ENCODE assay signal across 7 mouse cellular contexts in the genomic region with DNA sequence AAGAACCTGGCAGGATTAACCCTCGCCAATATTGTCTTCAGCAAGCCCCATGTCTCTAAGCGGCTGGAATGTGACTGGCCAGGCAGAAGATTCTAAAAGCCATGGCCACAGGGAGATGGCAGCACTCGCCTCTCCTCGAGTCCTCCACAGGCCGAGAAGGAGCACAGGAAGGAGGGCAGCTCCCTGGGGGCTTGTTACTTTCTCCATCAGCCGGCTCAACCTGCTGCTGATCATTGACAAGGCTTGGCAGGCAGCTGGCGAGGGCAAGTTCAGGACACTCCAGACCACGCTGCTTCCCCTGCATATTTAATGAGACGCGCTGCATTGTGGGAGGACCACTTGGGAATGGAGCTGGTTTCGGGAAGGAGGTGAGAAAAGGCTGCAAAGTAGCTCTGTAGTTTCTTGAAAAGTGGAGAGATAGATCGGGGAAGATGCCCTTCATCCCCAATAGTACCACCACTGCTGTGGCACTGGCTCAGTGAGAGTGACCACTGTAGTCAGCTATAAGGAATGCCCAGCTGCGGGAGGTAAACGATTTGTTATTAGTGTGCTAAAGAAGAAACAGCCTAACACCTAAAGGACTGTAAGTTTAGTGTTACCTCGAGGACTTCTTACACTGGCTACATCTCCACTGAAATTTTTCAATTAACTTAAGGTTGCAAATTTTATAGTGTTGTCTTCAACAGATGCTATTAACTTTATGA.
DNase-seq lines count a peak whose midpoint lies in the region; ATAC-seq lines count a peak whose summit lies in the region.

No protein-coding gene starts in this region.

- DNase-seq in cerebellum, adult 18-20 months, result peak; percentile 17 to 23
- peak; percentile 7 for DNase-seq in fibroblast of lung, adult 2 months (ENCODE audit: low read depth)
- peak; percentile 76 for DNase-seq in neural tube, embryonic 10.5 days (ENCODE audit: extremely low spot score, low spot score)
- DNase-seq in yolk sac, embryonic 10.5 days (ENCODE audit: low spot score), result peak; percentile 43

- ATAC-seq in heart, embryonic 12.5 days (ENCODE audit: insufficient number of reproducible peaks, low FRiP score), result peak; percentile 53; the same call in 1 of the 2 replicates
- peak; percentile 83; the same call in 1 of the 2 replicates for ATAC-seq in kidney, embryonic 14.5 days (ENCODE audit: low FRiP score, low TSS enrichment)
- no peak for ATAC-seq in limb, embryonic 15.5 days (ENCODE audit: insufficient number of reproducible peaks, low FRiP score, low TSS enrichment, low read depth)

- no peaks in the 10 kb centered on the region for H3K9me3 ChIP-seq in heart, embryonic 12.5 days (replicated peaks)
- H3K9me3 ChIP-seq in kidney, embryonic 14.5 days (ENCODE audit: control insufficient read depth, low read length), result no peaks in the 10 kb centered on the region
- no peaks in the 10 kb centered on the region for H3K9me3 ChIP-seq in limb, embryonic 15.5 days

- WGBS in heart, embryonic 12.5 days, result 13% methylated on average over 15 of the region's 15 CpGs
- 2% methylated on average over 15 of the region's 15 CpGs for WGBS in kidney, embryonic 14.5 days
- WGBS in limb, embryonic 15.5 days, result 10% methylated on average over 15 of the region's 15 CpGs

- H3K4me1 ChIP-seq in heart, embryonic 12.5 days (replicated peaks), result peaks cover 25% of the 10 kb centered on the region
- peaks cover 14% of the 10 kb centered on the region for H3K4me1 ChIP-seq in kidney, embryonic 14.5 days (ENCODE audit: control insufficient read depth, insufficient read depth, low read length)
- peaks cover 9% of the 10 kb centered on the region for H3K4me1 ChIP-seq in limb, embryonic 15.5 days

- no peaks in the 10 kb centered on the region for H3K27me3 ChIP-seq in heart, embryonic 12.5 days (replicated peaks)
- H3K27me3 ChIP-seq in kidney, embryonic 14.5 days (ENCODE audit: control insufficient read depth, insufficient read depth, low read length), result no peaks in the 10 kb centered on the region
- no peaks in the 10 kb centered on the region for H3K27me3 ChIP-seq in limb, embryonic 15.5 days

- peaks cover 6% of the 10 kb centered on the region; the same call in 1 of the 2 replicates for H3K36me3 ChIP-seq in heart, embryonic 12.5 days
- H3K36me3 ChIP-seq in kidney, embryonic 14.5 days (ENCODE audit: control insufficient read depth, insufficient read depth, low read length), result no peaks in the 10 kb centered on the region
- H3K36me3 ChIP-seq in limb, embryonic 15.5 days, result 0 out of 2 replicates have a peak, but pooled peaks cover 3% of the 10 kb centered on the region

- peak overlapping the region; percentile 61 for H3K9ac ChIP-seq in heart, embryonic 12.5 days
- peak overlapping the region; percentile 32; the same call in 1 of the 2 replicates for H3K9ac ChIP-seq in kidney, embryonic 14.5 days (ENCODE audit: low read depth, low read length)
- H3K9ac ChIP-seq in limb, embryonic 15.5 days, result no peak overlapping the region

- peak overlapping the region; percentile 62 for H3K4me2 ChIP-seq in heart, embryonic 12.5 days
- peak overlapping the region; percentile 41 for H3K4me2 ChIP-seq in kidney, embryonic 14.5 days (replicated peaks; ENCODE audit: low read depth, low read length)
- peak overlapping the region; percentile 50 for H3K4me2 ChIP-seq in limb, embryonic 15.5 days

- peak overlapping the region; percentile 33 for H3K4me3 ChIP-seq in heart, embryonic 12.5 days
- H3K4me3 ChIP-seq in kidney, embryonic 14.5 days (ENCODE audit: low read length), result peak overlapping the region; percentile 31
- H3K4me3 ChIP-seq in limb, embryonic 15.5 days, result peak overlapping the region; percentile 24

- H3K27ac ChIP-seq in heart, embryonic 12.5 days (ENCODE audit: poor library complexity, severe bottlenecking), result peak overlapping the region; percentile 50
- H3K27ac ChIP-seq in kidney, embryonic 14.5 days (ENCODE audit: low read depth, low read length), result no peak overlapping the region
- H3K27ac ChIP-seq in limb, embryonic 15.5 days, result no peak overlapping the region

Comparison
In these comparisons a context has a peak if more than half of its experiments do, and no peak if none do; other contexts are left out.
1. DNase-seq: peak in every context shown above with its lines; median percentile 76 in neural tube, embryonic 10.5 days; 43 in yolk sac, embryonic 10.5 days; 20 in cerebellum, adult 18-20 months; 7 in fibroblast of lung, adult 2 months.